Mouse (Mus musculus) testis, adult 2 months (tissue): ENCODE data around the gene Cep350.

Experiments used
- CTCF ChIP-seq: fragments of 200-500 bp; IDR thresholded peaks from 2 replicates; pipeline ENCODE4 v1.5.1; 2012; ENCODE audit warnings: low read depth, mild to moderate bottlenecking, inconsistent platforms, low read length, moderate library complexity; ENCODE audit not compliant: control insufficient read depth, insufficient read depth, insufficient replicate concordance
- POLR2A ChIP-seq: fragments of 200-500 bp; IDR thresholded peaks from 2 replicates; pipeline ENCODE4 v1.6.1; 2012; ENCODE audit warnings: low read depth, mild to moderate bottlenecking, inconsistent platforms, low read length, moderate library complexity; ENCODE audit not compliant: control insufficient read depth

DNA sequence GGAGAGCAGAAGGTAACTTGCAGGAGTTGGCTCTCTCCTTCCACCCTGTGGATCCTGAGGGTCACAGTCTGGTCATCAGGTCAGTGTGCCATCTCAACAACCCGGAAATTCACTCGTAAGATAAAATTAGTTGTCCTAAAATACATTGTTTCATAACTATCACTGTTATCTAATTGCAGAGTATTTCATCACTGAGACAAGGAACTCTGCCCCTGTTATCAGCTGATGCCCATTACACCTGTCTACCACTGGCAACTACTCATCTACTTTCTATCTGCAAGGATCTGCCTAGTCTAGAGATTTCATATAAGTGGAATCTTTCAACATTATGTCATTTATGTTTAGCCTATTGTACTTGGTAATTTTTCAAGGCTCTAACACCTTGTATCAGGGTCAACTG, 28.7 kb downstream of the Cep350 start:
- TF ChIP-seq POLR2A (no peak), CTCF (no peak)
